Mouse (Mus musculus) spleen, adult 2 months (tissue): Measurements from ENCODE around the gene Bbof1.

Experiments
- CTCF ChIP-seq: fragments of 200-500 bp; IDR thresholded peaks from 2 replicates; pipeline ENCODE4 v1.5.1; 2011; ENCODE audit warnings: mild to moderate bottlenecking, inconsistent platforms; ENCODE audit not compliant: insufficient read depth, insufficient read length, insufficient replicate concordance; ENCODE audit errors: extremely low read depth
- POLR2A ChIP-seq: fragments of 200-500 bp; IDR thresholded peaks from 2 replicates; pipeline ENCODE4 v1.6.1; 2011; ENCODE audit warnings: low read depth, low read length, inconsistent platforms

- TF ChIP-seq POLR2A (no peak), CTCF (no peak)
Measured at GRCm38 (mm10) chr12:84373831-84374481, 34.9 kb upstream of the Bbof1 start.
